Mouse (Mus musculus) retina, postnatal 1 day (tissue): ENCODE results near the gene Gm10837.

Experiments
- DNase-seq: peaks from one replicate; pipeline ENCODE4 v3.0.0-alpha.2; 2012

The Gm10837 gene

DNA sequence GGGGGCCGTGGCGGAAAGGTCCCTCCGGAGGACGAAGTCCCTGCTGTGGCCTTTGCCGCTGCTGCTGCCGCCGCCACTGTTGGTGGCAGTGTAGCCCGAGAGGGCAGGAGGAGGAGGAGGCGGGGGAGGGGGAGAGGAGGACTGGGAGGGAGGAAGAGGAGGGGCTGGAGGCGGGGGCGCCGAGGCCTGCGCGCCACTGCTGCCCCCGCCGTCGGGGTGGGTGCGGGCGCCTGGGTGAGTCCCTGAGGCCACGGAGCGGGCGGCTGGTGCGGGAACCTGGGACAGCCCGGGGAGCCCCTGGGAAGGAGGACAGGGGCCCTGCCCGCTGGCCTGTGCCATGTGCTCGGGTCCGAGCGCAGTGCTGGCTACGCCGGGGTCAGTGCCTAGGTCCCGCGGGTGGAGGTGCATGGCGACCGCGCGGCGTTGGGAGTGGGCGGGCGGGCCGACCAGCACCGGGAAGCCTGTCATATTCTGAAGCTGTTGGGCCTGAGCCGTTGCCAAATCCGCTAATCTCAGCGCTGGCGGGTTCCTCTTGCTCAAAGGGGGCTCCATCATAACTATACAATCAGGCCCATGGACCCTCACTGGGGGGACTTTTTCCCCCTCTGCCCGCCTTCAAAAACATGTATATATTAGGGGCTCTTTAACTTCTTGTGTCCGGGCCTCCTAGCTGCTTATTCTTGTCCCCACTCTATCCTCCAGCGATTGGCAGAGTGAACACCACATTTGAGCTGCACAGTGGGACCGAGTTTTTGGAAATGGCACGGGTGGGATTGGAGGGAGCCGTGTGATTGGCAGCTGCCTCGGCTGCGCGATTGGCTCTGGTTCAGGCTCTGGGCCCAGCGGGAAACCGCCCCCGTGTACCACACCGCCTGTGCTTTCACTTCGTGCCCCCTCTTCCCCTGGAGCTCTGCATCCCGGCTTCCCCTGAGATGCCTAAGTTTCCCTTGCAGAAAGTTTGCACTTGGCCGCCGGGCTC is 25.3 kb upstream of the Gm10837 start, which contains the start of gene Zic5:
Zic5 (minus strand) TSS at position 915 of the 979 bp plus-strand sequence.
- peak; percentile 95 for DNase-seq

DNA sequence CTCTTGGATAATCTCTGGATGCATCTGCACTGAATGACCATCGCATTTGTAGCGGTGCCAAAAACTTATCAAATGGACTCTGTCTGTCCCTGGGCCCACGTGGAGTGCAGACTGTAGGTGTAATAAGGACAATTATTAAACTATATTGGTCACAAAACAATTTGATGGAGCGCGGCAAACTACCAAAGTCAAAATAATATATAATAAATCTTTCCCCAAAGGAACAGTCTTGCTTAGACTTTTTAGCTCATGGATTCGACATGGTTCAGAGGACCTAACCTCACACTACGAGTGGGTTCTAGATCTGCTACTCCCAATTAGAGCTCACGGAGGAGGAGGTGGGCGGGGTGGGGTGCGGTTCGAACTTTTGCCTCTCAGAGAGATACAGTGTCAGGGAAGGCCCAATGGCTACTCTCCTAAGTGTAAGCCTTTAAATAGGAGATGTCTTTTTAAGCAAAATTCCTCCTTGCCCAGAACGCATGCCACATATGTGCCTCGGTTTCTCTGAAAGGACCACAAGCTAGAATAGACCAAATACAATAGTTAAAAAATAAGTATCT is 24.4 kb upstream of the Gm10837 start:
- DNase-seq: no peak

DNA sequence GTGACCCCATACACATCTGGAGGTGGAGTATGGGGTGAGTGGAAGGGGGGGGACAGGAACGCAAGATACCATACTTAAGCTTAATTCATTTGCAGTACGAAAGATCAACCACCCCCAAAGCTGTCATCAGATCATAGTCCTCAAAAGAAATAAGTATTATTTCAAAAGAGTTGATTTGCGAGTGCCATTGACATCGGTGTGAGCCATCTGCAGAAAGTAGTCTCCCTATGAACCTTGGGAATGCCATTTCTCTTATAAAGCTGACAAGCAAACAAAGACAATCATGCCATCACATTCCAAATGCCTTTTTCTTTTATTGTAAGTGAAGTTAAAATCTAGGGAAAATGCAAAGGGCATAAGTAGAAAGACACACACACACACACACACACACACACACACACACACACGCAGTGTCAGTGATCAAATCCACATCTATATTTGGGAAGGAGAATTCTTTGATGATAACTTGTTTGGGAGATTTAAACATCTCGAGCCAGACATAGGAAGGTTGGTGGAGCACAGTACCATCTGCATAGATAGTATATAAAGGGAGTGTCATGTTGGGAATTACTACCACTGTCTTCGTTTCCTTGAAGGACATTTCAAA is 23.5 kb upstream of the Gm10837 start:
- DNase-seq: no peak

DNA sequence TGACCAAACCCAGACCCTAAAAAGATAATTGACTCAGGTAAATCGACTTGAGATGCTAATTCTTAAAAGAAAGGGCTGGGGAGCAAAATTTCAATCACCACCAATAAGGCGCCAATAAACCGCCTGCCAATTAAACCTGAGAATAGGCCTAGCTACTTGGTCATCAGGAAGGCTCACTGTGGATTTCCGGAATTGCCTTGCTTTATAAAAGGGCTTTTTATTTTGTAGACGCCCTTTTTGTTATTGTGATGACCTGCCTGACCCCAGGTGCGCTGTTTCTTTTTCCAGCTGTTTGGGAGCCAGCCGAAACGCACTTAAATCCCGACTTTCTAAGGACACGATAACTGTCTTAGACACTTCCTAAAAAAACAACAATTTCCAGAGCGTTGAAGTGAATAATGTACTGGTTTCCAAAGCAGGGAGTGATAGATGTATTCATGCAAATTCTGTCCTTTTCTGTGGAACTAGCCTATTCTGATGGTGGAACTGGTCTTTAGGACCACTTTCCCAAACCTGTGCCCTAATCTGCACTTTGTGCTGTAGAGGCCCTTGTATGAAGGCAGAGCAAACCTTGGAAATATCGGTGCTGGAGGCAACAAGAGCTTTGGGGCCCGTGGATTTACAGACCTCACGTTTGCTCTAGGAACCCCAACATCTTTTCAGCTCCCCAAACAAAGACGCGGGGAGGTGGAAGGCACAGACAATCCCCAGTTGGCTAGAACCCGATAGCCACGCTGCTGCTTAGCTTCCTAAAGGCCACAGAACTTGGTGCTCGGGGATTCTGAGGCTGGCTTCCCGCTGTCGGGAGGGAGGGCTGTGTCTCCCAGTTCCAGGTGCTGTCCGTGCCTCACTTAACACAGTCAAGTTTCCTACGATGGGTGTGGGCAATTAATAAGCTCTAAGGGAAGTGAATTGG is 22.2 kb upstream of the Gm10837 start:
- DNase-seq: peak; percentile 39

DNA sequence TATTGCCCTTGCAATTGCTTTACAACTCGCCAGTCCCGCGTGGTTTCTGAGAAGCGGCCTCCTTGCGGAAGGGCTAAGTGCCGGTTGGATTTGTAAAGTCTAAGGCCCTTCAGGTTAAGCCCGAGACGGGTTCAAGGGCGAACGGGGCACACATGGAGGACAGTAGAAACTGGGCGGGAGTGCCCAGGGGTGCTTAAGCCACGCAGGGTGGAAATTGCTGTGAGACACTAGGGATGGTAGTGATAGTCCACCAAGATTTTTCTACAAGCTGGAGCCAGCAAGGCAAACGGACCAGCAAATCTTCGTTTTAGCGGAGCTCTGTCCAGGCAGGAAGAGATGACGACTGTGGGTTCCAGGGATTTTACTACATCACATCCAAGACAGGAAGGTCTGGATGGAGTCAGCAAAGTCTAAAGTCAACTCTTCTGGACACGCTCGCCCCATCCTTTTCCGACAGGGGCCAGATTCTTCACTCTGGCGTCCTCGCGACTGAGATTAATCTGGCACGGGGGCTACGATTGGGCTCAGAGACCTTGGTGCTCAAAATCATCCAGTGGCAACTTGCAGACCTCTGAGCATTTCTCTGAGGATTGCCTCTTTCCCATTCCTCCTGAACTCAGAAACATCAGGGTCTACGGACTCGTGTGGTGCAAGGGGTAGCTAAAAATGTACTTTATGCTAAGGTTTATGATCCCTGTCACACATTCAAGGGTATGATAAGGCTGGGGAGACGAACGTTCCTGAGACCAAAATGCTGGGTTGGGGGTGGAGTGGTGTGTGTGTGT is 21.2 kb upstream of the Gm10837 start:
- peak; percentile 51 for DNase-seq

DNA sequence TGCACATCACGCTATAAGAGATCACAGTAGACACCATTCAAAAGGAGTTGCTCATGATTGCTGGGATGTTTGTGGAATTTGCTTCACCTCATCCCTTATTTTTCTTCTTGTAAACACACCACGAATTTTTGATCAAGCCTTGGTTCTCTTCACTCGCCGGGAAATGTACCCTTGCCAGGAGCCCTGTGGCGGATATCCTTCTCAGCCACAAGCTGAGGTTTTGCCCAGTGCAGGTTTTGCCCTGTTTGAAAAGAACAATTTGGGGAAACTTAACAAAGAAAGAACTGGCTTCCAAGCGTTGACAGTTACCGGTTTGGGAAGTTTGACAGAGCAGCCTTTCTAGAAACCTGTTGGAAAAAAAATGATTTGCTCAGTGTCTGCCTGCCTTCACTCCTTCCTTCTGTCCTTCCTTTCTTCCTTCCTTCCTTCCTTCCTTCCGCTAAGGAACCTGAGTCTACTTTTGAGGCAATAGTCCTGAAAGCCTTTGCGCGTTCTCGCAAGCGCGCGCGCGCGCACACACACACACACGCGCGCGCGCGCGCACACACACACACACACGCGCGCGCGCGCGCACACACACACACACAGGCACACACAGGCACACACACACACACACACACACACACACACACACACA is 18.8 kb upstream of the Gm10837 start:
- peak; percentile 43 for DNase-seq

DNA sequence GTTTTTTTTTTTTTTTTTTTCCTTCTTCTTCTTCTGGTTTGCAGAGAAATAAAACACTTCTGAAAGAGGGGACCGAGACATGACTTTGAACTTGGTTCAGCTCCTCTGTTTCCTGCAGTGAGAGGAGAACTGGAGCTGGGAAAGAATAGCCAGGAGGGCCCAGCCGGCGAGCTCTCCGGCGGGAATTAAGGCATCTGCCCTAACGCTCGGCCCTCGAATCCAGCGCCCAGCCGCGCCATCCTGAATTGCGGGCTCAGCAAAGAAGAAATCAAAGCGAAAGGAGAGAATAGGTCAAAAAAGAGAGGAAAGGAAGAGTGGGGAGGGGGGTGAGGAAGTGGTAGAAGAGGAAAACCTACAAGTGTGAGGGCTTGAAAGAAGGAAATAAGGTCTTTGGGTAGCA is 18.2 kb upstream of the Gm10837 start:
- peak; percentile 51 for DNase-seq

DNA sequence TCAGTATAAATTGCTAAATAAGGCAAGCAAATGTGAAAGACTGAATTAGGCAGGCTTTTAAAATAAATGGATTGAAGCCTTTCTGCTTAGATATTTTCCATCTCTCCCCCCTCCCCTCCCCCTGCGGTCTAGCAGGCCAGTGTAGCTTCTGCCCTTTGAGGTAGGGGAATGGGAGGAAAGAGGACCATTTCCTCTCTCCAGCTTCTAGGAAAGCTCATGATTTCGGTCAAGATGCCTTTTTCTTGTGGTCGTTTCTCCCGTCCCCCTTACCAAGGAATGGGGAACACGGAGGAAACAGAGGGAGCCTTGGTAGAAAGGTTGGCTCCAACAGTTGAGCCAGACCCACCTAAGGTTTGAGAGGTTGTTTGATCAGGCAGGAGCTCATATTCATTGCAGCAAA is 17.7 kb upstream of the Gm10837 start:
- peak; percentile 35 for DNase-seq

DNA sequence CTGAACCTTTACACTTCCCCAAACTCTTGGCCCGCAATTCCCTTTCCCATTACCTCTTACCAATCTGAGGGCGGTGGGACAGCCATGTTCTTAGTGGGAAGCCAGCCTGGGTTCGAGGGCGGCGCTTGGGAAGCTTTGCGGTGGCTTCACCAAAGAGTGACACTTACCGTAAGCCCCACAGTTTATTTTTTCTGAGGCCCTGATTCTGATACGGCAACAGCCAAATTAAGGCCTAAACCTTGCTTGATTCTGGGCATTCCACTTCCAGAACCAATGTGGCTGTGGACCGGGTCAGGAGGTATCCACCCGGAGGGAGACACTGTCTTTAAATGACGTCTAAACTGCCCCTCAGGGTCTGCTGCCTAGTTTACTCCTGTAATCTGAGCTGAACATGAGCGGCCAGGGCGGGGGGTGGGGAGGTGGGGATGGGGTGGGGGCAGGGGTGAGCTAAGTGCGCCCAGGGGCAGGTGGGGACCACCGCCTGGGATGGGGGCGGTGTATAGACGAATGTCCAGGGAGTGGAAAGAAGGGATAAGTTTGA is 17.1 kb upstream of the Gm10837 start:
- peak; percentile 40 for DNase-seq

DNA sequence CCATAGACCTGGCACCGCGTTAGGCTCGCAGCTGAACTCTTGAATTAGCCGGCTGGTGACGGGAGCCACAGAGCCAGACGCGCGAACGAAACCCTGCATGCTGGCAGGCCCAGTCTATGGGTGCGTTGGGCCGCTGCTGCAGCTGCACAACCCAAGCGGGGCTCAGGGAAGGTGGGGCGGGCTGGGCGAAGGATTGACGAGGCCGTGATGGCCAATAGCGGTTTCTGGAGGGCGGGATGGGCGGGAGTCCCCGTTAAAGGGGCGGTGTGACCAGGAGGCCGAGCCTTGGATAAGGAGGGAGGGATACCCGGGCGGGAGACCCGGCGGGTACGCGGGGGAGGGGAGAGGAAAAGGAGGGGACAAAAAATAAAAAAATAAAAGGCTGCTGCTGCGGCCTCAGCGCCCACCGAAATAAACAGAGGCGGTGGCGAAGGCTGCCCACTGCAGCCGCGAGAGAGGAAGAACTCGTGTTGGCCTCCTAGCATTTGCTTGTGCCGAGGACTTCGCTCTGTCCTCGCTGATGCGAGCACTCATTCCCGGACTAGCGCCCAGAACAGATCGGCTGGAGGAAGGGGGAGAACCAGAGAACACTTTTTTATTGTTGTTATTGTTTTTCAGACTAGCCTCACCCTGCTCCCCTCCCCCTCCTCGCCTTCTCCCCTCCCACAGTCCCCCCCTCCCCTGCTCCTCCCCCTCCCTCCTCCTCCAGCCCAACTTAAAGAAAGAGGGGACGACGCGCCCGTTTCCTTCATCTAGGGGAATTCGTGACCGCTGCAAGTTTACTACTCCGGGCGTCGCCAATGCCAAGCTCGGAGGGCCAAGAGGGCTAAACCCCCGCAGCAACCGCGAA is 16.1 kb upstream of the Gm10837 start:
- DNase-seq: peak; percentile 97

DNA sequence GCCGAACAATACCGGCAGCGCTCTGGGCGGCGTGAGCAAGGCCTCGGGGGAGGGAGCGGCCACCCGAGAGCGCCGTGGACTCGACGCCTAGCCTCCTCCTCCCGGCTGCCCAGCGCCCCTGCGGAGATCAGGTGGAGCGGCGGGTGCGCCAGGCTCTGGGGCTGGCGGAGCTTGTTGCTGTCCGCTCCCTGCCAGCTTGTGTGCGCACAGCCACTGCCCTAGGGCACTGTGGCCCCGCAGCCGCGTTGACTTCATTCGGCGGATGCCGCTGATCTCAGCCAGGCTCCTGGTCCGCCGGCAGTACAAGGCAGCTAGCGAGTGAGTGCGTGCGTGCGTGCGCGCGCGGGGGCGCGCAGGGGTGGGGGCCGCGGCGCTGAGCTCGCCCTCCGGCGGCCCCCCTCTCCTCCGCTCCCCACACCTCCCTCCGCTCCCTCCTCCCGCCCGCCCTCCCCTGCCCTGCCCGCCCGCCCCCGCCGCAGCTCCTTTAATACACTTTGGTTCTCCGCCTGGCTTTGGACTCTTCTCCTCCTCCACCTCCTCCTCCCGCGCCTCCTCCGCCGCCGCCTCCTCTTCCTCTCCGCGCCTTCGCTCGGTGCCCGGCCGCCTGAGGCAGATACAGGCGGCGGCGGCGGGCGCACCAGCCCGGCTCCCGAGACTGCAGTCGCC is 15.4 kb upstream of the Gm10837 start, which contains the start of gene Zic2:
Zic2 (plus strand) TSS at position 545 of the 666 bp plus-strand sequence.
- DNase-seq: peak; percentile 95

DNA sequence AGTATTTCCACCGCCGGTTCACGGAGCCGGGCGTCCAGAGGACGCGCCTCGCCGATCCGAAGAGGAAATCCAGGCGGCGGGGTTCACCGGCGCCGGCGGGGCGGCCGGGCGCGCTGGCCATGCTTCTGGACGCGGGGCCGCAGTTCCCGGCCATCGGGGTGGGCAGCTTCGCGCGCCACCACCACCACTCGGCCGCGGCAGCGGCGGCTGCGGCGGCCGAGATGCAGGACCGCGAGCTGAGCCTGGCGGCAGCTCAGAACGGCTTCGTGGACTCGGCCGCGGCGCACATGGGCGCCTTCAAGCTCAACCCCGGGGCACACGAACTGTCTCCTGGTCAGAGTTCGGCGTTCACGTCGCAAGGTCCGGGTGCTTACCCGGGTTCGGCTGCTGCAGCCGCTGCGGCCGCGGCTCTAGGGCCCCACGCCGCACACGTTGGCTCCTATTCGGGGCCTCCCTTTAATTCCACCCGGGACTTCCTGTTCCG is 14.8 kb upstream of the Gm10837 start:
- no peak for DNase-seq

DNA sequence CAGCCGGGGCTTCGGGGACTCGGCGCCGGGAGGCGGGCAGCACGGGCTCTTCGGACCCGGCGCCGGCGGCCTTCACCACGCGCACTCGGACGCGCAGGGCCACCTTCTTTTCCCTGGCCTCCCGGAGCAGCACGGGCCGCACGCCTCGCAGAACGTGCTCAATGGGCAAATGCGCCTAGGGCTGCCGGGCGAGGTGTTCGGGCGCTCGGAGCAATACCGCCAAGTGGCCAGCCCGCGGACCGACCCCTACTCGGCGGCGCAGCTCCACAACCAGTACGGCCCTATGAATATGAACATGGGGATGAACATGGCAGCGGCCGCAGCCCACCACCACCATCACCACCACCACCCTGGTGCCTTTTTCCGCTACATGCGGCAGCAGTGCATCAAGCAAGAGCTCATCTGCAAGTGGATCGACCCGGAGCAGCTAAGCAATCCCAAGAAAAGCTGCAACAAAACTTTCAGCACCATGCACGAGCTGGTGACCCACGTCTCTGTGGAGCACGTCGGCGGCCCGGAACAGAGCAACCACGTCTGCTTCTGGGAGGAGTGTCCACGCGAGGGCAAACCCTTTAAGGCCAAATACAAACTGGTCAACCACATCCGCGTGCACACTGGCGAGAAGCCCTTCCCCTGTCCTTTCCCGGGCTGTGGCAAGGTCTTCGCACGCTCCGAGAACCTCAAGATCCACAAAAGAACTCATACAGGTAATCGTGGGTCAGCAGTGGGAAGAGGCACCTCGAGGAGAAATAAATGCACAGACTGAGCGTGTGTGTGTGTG is 14.2 kb upstream of the Gm10837 start:
- DNase-seq: peak; percentile 61

DNA sequence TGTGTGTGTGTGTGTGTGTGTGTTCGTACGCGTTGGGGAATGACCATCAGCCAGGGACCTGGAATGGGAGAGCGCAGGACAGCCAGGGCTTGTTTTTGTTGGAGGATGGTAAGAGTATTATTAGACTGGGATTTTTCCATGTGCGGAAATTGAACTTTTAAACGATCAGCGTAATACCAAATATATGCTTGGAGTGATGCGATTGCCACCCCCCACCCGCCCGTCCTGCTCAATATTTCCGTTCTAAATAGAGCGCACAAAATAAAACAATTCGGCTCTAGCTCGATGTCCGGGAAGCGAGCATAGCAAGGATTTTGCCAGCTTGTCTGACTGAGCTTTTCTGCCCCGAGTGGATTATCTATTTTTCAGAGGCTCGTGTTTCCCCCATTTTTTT is 13.6 kb upstream of the Gm10837 start:
- no peak for DNase-seq

DNA sequence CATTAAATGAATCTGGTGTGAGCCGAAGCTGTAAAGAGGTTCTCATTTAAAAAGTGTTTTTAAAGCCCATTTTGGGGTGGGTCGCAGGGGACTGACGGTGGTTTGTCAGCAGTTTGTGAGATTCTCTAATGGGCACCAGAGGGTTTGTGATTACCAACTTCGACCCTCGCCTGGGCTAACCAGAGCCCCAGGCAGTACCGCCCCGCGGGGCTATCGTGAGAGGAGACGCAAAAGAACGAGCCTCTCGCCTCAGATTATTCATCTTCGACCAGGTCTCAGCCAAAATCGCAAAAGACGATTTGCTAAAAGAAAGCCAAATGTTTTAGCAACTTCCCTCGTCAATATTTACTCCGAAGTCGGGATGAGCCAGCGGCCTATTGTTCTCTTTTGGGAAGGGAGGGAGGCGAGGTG is 13.1 kb upstream of the Gm10837 start:
- peak; percentile 47 for DNase-seq

DNA sequence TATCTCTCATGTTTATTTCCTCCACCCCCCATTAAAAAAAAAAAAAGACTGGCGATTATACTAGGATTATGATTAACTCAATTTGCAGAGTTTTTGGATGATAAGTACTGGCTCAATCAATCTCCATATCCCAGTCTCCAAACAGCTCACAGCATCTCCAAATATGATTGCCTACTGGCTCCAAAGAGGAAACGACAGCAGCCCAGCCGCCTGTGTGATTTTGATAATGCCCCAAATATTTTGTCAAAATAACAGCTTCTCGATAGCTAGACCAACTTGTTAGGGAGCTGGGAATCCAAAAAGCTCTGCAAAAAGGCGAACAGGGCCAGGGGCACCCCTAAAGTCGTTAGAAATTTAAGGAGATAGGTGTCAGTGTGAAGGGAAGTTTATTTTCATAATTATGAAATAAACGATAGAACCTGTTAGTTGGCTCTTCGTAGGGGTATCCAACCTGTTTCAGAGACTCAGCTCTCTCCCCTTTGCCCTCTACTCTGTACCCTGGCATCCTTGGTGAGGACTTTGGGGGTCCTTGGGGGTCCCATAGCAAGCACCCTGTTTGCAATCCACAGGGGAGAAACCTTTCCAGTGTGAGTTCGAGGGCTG is 12.3 kb upstream of the Gm10837 start:
- peak; percentile 39 for DNase-seq

DNA sequence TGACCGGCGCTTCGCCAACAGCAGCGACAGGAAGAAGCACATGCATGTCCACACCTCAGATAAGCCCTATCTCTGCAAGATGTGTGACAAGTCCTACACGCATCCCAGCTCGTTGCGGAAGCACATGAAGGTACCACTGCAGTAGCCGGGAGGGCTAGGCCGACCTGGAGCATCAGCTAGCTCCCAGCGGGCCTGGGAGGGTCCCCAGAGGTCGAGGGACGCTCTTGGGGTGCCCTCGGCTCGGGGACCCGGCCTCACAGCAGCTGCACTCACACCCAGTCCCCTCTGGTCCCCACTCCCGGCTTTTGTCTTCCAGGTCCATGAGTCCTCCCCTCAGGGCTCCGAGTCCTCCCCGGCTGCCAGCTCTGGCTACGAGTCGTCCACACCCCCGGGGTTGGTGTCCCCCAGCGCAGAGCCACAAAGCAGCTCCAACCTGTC is 11.8 kb upstream of the Gm10837 start:
- peak; percentile 73 for DNase-seq
